Mouse (Mus musculus) small intestine, adult 2 months (tissue): Measurements from ENCODE around the gene Tgfa.

ENCODE experiments used
- CTCF ChIP-seq: fragments of 200-500 bp; IDR thresholded peaks from 2 replicates; pipeline ENCODE4 v1.5.1; 2012; ENCODE audit warnings: low read depth, mild to moderate bottlenecking, control low read depth, inconsistent platforms, low read length, moderate library complexity, mixed read lengths; ENCODE audit not compliant: insufficient replicate concordance, insufficient read length; ENCODE audit errors: extremely low read depth
- POLR2A ChIP-seq: fragments of 200-500 bp; IDR thresholded peaks from 2 replicates; pipeline ENCODE4 v1.6.1; 2012; ENCODE audit warnings: low read depth, mild to moderate bottlenecking, control low read depth, inconsistent platforms, low read length, moderate library complexity

- TF ChIP-seq CTCF (no peak), POLR2A (no peak)
These were observed 50.9 kb downstream of the Tgfa start for GRCm38 (mm10) chr6:86245965-86246364.
